Mouse (Mus musculus) embryonic facial prominence, embryonic 12.5 days (tissue): ENCODE data around the gene Smarce1. TPM values are rescaled to one million over a fixed set of nuclear protein-coding genes. Genes with fewer than 3 reads are reported as not detected.

Experiments
- ATAC-seq: fragments of 200-750 bp; cut with Nextera tagmentation; 2 replicates; pipeline ENCODE4 v1.8.0; 2017; ENCODE audit not compliant: insufficient number of reproducible peaks, insufficient read depth, low FRiP score, low TSS enrichment
- H3K27ac ChIP-seq: fragments of 300-500 bp; sonication (generic); 2 replicates; pipeline ENCODE4 v1.5.1; 2016; ENCODE audit warnings: mild to moderate bottlenecking
- H3K27me3 ChIP-seq: fragments of 300-500 bp; sonication (generic); 2 replicates; pipeline ENCODE4 v1.6.1; 2016; ENCODE audit warnings: mild to moderate bottlenecking, moderate library complexity
- H3K36me3 ChIP-seq: fragments of 300-500 bp; sonication (generic); 2 replicates; pipeline ENCODE4 v1.6.1; 2016; ENCODE audit warnings: mild to moderate bottlenecking
- H3K4me1 ChIP-seq: fragments of 300-500 bp; sonication (generic); 2 replicates; pipeline ENCODE4 v1.6.1; 2016
- H3K4me2 ChIP-seq: fragments of 300-500 bp; sonication (generic); replicated peaks from 2 replicates; pipeline ENCODE4 v1.6.1; 2016; ENCODE audit warnings: mild to moderate bottlenecking, moderate library complexity
- H3K4me3 ChIP-seq: fragments of 300-500 bp; sonication (generic); 2 replicates; pipeline ENCODE4 v1.5.1; 2016; ENCODE audit warnings: mild to moderate bottlenecking
- H3K9ac ChIP-seq: fragments of 300-500 bp; sonication (generic); 2 replicates; pipeline ENCODE4 v1.6.1; 2016; ENCODE audit warnings: mild to moderate bottlenecking, moderate library complexity
- H3K9me3 ChIP-seq: fragments of 300-500 bp; sonication (generic); 2 replicates; pipeline ENCODE4 v1.6.1; 2016; ENCODE audit warnings: mild to moderate bottlenecking, moderate library complexity
- WGBS: fragments of 180-500 bp; shearing (Covaris S2); methylation state at CpG from one replicate; pipeline ENCODE4 v1.1.7; 2016; 5-methylcytosine and 5-hydroxymethylcytosine counted together
- polyA plus RNA-seq: library from polyadenylated mRNA; unstranded; fragments of >200 nt; fragmentation: Nextera tagmentation; extraction: Ambion mirVana; gene quantifications from 2 replicates; pipeline ENCODE4 v1.2.1, GENCODE M21; 2016

The Smarce1 gene
- polyA plus RNA-seq, 1 experiment from 2014 or later = 340 TPM

DNA sequence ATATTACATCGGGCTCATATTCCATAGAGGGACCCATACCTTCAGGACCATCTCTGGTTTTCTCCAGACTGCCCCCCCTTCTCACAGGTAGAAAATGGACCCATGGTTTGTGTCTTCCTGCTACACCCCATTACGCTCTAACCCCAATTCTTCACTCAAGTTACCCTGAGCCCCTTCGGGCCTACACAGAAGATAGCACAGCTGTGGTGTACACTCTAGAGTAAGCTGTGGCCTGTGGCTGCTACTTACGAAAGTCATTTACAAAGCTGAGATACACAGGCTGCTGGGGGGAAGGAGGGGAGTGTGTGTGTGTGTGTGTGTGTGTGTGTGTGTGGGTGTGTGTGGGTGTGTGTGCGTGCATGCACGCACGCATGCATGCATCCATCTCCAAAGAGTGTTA, 64.6 kb downstream of the Smarce1 start:
- H3K9me3 ChIP-seq = no peaks in the 10 kb centered on the region
- no peak overlapping the region for H3K4me2 ChIP-seq
- ATAC-seq = peak; percentile 22; the same call in 1 of the 2 replicates
- H3K36me3 ChIP-seq = no peaks in the 10 kb centered on the region
- H3K4me1 ChIP-seq = 0 out of 2 replicates have a peak, but pooled peaks cover 5% of the 10 kb centered on the region
- peaks cover 3% of the 10 kb centered on the region; the same call in 1 of the 2 replicates for H3K27me3 ChIP-seq
- H3K4me3 ChIP-seq = no peak overlapping the region
- H3K9ac ChIP-seq = no peak overlapping the region
- WGBS = 92% methylated on average over 7 of the region's 7 CpGs
- no peak overlapping the region for H3K27ac ChIP-seq

DNA sequence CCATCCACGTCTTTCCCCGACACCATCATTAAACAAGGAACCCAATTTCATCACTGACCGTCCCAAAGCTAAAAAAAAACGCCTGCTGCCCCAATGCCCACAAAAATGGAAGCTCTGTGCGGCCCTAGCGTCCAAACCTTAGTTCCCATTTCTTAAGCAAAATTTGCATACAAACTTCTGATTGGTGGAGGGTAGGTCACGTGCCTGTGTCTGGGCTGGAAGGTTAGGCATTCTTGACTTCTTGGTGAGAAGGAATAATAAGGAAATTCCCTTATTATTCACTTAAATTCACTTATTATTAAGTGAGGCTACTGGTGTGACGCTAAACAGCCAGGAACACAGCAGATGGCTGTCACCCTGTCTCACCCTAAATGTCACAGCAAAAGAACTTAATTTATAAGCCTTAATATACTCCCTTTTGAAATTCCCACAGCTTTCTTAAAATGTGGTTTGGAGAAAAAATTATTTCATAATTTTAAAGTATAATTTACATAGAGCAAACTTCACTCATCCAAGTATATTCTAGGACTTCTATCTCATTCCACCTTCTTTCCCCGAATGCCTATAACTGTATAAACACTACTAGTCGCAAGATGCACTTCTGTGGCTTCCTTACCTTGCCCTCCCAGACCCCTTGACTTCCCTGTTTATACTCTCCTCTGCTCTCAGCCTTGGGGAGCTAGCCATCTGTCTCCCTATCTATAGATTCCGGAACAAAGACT, 65.6 kb downstream of the Smarce1 start:
- H3K9ac ChIP-seq = no peak overlapping the region
- 69% methylated on average over 11 of the region's 11 CpGs for WGBS
- H3K27ac ChIP-seq = no peak overlapping the region
- H3K4me2 ChIP-seq = no peak overlapping the region
- no peak for ATAC-seq
- H3K4me3 ChIP-seq = no peak overlapping the region
- no peaks in the 10 kb centered on the region for H3K36me3 ChIP-seq
- peaks cover 3% of the 10 kb centered on the region; the same call in 1 of the 2 replicates for H3K27me3 ChIP-seq
- H3K9me3 ChIP-seq = no peaks in the 10 kb centered on the region
- 0 out of 2 replicates have a peak, but pooled peaks cover 5% of the 10 kb centered on the region for H3K4me1 ChIP-seq

- ATAC-seq = no peak
- peaks cover 3% of the 10 kb centered on the region; the same call in 1 of the 2 replicates for H3K27me3 ChIP-seq
- H3K4me1 ChIP-seq = 0 out of 2 replicates have a peak, but pooled peaks cover 5% of the 10 kb centered on the region
- H3K4me3 ChIP-seq = no peak overlapping the region
- no peak overlapping the region for H3K27ac ChIP-seq
- no peak overlapping the region for H3K4me2 ChIP-seq
- no peaks in the 10 kb centered on the region for H3K9me3 ChIP-seq
- H3K36me3 ChIP-seq = no peaks in the 10 kb centered on the region
- no peak overlapping the region for H3K9ac ChIP-seq
- WGBS = 79% methylated on average over 10 of the region's 10 CpGs
These were observed 67.7 kb downstream of the Smarce1 start for GRCm38 (mm10) chr11:99162972-99163686.

DNA sequence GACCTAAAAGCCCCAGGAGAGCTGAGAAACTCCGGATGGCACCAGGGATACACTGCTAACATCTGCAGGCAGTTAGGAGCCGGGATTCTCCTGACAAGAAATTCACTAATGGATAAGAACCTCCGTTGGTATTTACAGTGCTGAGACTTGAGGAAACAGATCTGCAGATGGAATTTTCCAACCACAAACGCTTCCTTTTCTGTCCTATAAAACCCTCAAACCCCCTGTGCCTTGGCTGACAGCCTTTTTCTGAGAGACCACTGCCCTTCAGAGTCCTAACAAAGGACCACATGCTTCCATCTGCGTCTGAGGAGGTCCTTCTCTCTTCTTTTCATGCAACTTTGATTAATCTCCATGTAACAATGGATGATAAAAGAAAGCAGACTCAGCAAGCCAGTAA, 69.2 kb downstream of the Smarce1 start:
- peaks cover 3% of the 10 kb centered on the region; the same call in 1 of the 2 replicates for H3K27me3 ChIP-seq
- 0 out of 2 replicates have a peak overlapping the region, but pooled peaks have one; percentile 13 for H3K27ac ChIP-seq
- no peak overlapping the region for H3K4me3 ChIP-seq
- no peak overlapping the region for H3K9ac ChIP-seq
- no peaks in the 10 kb centered on the region for H3K36me3 ChIP-seq
- no peak overlapping the region for H3K4me2 ChIP-seq
- no peak for ATAC-seq
- no peaks in the 10 kb centered on the region for H3K9me3 ChIP-seq
- H3K4me1 ChIP-seq = 0 out of 2 replicates have a peak, but pooled peaks cover 5% of the 10 kb centered on the region
- WGBS = 37% methylated on average over 5 of the region's 5 CpGs

DNA sequence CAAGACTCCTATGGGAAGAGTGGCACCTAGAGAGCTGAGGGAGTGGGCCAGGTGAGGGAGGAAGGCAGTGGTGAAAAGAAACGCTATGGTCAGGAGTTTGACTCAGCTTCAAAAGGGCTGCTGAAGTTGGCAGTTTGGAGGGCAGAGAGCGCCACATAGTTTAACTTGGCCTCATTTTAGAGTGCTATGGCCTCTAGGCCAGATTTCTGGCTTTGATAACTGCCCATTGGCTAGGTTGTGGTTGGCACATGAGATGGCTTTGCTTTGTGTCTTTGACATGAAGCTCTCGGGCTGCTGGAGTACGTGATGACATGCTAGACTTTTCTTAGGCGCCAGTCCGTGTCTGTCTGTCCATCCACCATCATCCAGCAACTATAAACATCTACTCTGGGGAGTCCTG, 70.6 kb downstream of the Smarce1 start:
- H3K27me3 ChIP-seq = no peaks in the 10 kb centered on the region
- 88% methylated on average over 6 of the region's 6 CpGs for WGBS
- H3K4me1 ChIP-seq = 0 out of 2 replicates have a peak, but pooled peaks cover 5% of the 10 kb centered on the region
- no peaks in the 10 kb centered on the region for H3K36me3 ChIP-seq
- no peak overlapping the region for H3K9ac ChIP-seq
- no peak overlapping the region for H3K4me2 ChIP-seq
- H3K27ac ChIP-seq = no peak overlapping the region
- no peak overlapping the region for H3K4me3 ChIP-seq
- H3K9me3 ChIP-seq = no peaks in the 10 kb centered on the region
- ATAC-seq = no peak

Other genes starting within 250 kb of the Smarce1 start
- 0.73 and 1.4 TPM in 2 replicates for gene Gjd3, start 248.0 kb downstream of the Smarce1 start, polyA plus RNA-seq
- gene Top2a, start 206.8 kb downstream of the Smarce1 start, polyA plus RNA-seq = 288 and 289 TPM in 2 replicates
- 942 and 961 TPM in 2 replicates for gene Igfbp4, start 189.8 kb downstream of the Smarce1 start, polyA plus RNA-seq
- 0.24 and 0.28 TPM in 2 replicates for gene Tns4, start 141.7 kb downstream of the Smarce1 start, polyA plus RNA-seq
- 0.81 TPM in 2 replicates for gene Ccr7, start 75.9 kb downstream of the Smarce1 start, polyA plus RNA-seq
- gene Krt222, start 13.1 kb upstream of the Smarce1 start, polyA plus RNA-seq = 0.38 and 0.58 TPM in 2 replicates
- 0.33 and 0.51 TPM in 2 replicates for gene Krt24, start 54.2 kb upstream of the Smarce1 start, polyA plus RNA-seq
- gene Krt25, start 91.9 kb upstream of the Smarce1 start, polyA plus RNA-seq = not detected in 2 replicates
- not detected in 2 replicates for gene Krt26, start 106.9 kb upstream of the Smarce1 start, polyA plus RNA-seq
- gene Krt27, start 120.1 kb upstream of the Smarce1 start, polyA plus RNA-seq = not detected in 2 replicates
- gene Krt28, start 143.9 kb upstream of the Smarce1 start, polyA plus RNA-seq = 0.18 and 0.29 TPM in 2 replicates
- 34.6 and 35.3 TPM in 2 replicates for gene Krt10, start 158.3 kb upstream of the Smarce1 start, polyA plus RNA-seq
- gene Krt12, start 191.2 kb upstream of the Smarce1 start, polyA plus RNA-seq = not detected in 2 replicates
- 0.40 and 0.42 TPM in 2 replicates for gene Krt20, start 207.1 kb upstream of the Smarce1 start, polyA plus RNA-seq